In genomic region chr17:28882810-28883209, GRCm38 (mm10) we compare ENCODE assay signal across 8 mouse cellular contexts. TPM values are rescaled to one million over a fixed set of nuclear protein-coding genes. Genes with fewer than 3 reads are reported as not detected.
DNase-seq lines count a peak whose midpoint lies in the region; ATAC-seq and TF ChIP-seq lines count a peak whose summit lies in the region.

No protein-coding gene starts in this region.

- no peak overlapping the region for H3K9ac ChIP-seq in kidney, postnatal 0 days (ENCODE audit: low read depth, low read length)
- H3K9ac ChIP-seq in liver, embryonic 13.5 days: no peak overlapping the region

- no peak overlapping the region for H3K4me3 ChIP-seq in kidney, postnatal 0 days (replicated peaks; ENCODE audit: low read depth, low read length)
- H3K4me3 ChIP-seq in cortical plate, adult 2 months (ENCODE audit: insufficient read depth, low read length): no peak overlapping the region
- no peak overlapping the region for H3K4me3 ChIP-seq in liver, embryonic 13.5 days (replicated peaks)

- no peak for ATAC-seq in kidney, postnatal 0 days (replicated peaks; ENCODE audit: low FRiP score, low read depth)
- ATAC-seq in liver, embryonic 13.5 days (ENCODE audit: low read depth): no peak
- ATAC-seq in megakaryocyte, adult 5-6 weeks (ENCODE audit: poor library complexity, severe bottlenecking): no peak

- peak; percentile 24; the same call in 1 of the 2 replicates for TF ChIP-seq CTCF in kidney, postnatal 0 days (IDR thresholded peaks at IDR 0.05; ENCODE audit: low read depth)
- TF ChIP-seq CTCF in cortical plate, adult 2 months (IDR thresholded peaks at IDR 0.05; ENCODE audit: extremely low read depth, insufficient read depth, low read length): peak; percentile 26; the same call in 1 of the 2 replicates

- no peaks in the 10 kb centered on the region for H3K4me1 ChIP-seq in kidney, postnatal 0 days (replicated peaks; ENCODE audit: insufficient read depth, low read length)
- no peaks in the 10 kb centered on the region for H3K4me1 ChIP-seq in cortical plate, adult 2 months (ENCODE audit: control insufficient read depth, insufficient read depth, low read length)
- H3K4me1 ChIP-seq in liver, embryonic 13.5 days (replicated peaks): peaks cover 12% of the 10 kb centered on the region

- H3K9me3 ChIP-seq in kidney, postnatal 0 days (replicated peaks; ENCODE audit: low read length): no peaks in the 10 kb centered on the region
- no peaks in the 10 kb centered on the region for H3K9me3 ChIP-seq in liver, embryonic 13.5 days (replicated peaks)

- intact Hi-C loops in left cerebral cortex, postnatal 10 days (cut with DNase I): loop anchor here (5.0 kb wide), 1 partner anchor 44 kb away; no protein-coding TSS in a partner anchor

- no peak for TF ChIP-seq POLR2A in cortical plate, adult 2 months (IDR thresholded peaks at IDR 0.05; ENCODE audit: extremely low read depth, insufficient read depth, low read length)

- no peak for DNase-seq in kidney, postnatal 0 days (ENCODE audit: low spot score)
- DNase-seq in kidney, adult 8-10 months: no peak
- DNase-seq in CD4-positive helper T cell, adult 2 months (ENCODE audit: low read depth, low spot score): peak; percentile 53
- DNase-seq in liver, embryonic 13.5 days: no peak
- no peak for DNase-seq in adrenal gland, adult 2 months
- no peak for DNase-seq in left cerebral cortex, postnatal 10 days (ENCODE audit: extremely low spot score in 1 of 2, low spot score in 2 of 2)

- no peaks in the 10 kb centered on the region for H3K36me3 ChIP-seq in kidney, postnatal 0 days (ENCODE audit: insufficient read depth, low read length)
- H3K36me3 ChIP-seq in liver, embryonic 13.5 days: no peaks in the 10 kb centered on the region

- no peaks in the 10 kb centered on the region for H3K27me3 ChIP-seq in kidney, postnatal 0 days (ENCODE audit: insufficient read depth, low read length)
- H3K27me3 ChIP-seq in liver, embryonic 13.5 days: peaks cover 23% of the 10 kb centered on the region

- H3K4me2 ChIP-seq in kidney, postnatal 0 days (ENCODE audit: low read length): no peak overlapping the region
- H3K4me2 ChIP-seq in liver, embryonic 13.5 days: peak overlapping the region; percentile 23; the same call in 1 of the 2 replicates

- 59% methylated on average over 8 of the region's 8 CpGs for WGBS in kidney, postnatal 0 days
- 29% methylated on average over 8 of the region's 8 CpGs for WGBS in liver, embryonic 13.5 days (ENCODE audit: insufficient replicate concordance)

- no peak overlapping the region for H3K27ac ChIP-seq in kidney, postnatal 0 days
- H3K27ac ChIP-seq in cortical plate, adult 2 months (ENCODE audit: insufficient read depth, low read length): no peak overlapping the region
- no peak overlapping the region for H3K27ac ChIP-seq in liver, embryonic 13.5 days

RNA-seq across cellular contexts. Expression of gene Pnpla1, which starts 24.6 kb away (rescaled TPM):
- not detected in 2 replicates for polyA plus RNA-seq in kidney, postnatal 0 days (2015; fragmentation: Nextera tagmentation; extraction: Ambion mirVana)
- polyA plus RNA-seq in cortical plate, adult 2 months (2012; rRNA removed): 0.32 and 0.40 TPM in 2 replicates
- polyA plus RNA-seq in liver, embryonic 13.5 days (2015; fragmentation: Nextera tagmentation; extraction: Ambion mirVana): not detected in 2 replicates
- 0.11 and 0.58 TPM in 2 replicates for total RNA-seq in megakaryocyte, adult 5-6 weeks (2015)
- total RNA-seq in megakaryocyte, adult 5-6 weeks (2017): 0.57 and 0.92 TPM in 2 replicates
- total RNA-seq in adrenal gland, adult 2 months (2021): under 1 TPM in 1 of 2 experiments, not detected in 1; 0.52 TPM
- 0.04 and 0.09 TPM in 2 replicates for polyA plus RNA-seq in adrenal gland, adult 2 months (2012; rRNA removed)
- total RNA-seq in left cerebral cortex, postnatal 10 days (2021): under 1 TPM; 0.53 to 0.60 TPM

RNA-seq across cellular contexts. Expression of gene 4930539E08Rik, which starts 32.3 kb away (rescaled TPM):
- 0.24 and 0.41 TPM in 2 replicates for polyA plus RNA-seq in kidney, postnatal 0 days (2015; fragmentation: Nextera tagmentation; extraction: Ambion mirVana)
- 7.6 and 7.9 TPM in 2 replicates for polyA plus RNA-seq in cortical plate, adult 2 months (2012; rRNA removed)
- 0.08 and 0.15 TPM in 2 replicates for polyA plus RNA-seq in liver, embryonic 13.5 days (2015; fragmentation: Nextera tagmentation; extraction: Ambion mirVana)
- total RNA-seq in megakaryocyte, adult 5-6 weeks (2015): 0.18 TPM in 1 of 2 replicates, not detected in the other
- 0.08 and 0.40 TPM in 2 replicates for total RNA-seq in megakaryocyte, adult 5-6 weeks (2017)
- total RNA-seq in adrenal gland, adult 2 months (2021): not detected
- polyA plus RNA-seq in adrenal gland, adult 2 months (2012; rRNA removed): 0.03 TPM in 1 of 2 replicates, not detected in the other
- total RNA-seq in left cerebral cortex, postnatal 10 days (2021): 10 to 100 TPM; 10.9 to 13.5 TPM
